Mouse (Mus musculus): ENCODE results near the gene Dop1b.
"Not testable (repeated sequence)": the region's sequence is repeated elsewhere in the genome, so short reads cannot be mapped to it uniquely, and the experiment has no call there.

Gene Dop1b

DNA sequence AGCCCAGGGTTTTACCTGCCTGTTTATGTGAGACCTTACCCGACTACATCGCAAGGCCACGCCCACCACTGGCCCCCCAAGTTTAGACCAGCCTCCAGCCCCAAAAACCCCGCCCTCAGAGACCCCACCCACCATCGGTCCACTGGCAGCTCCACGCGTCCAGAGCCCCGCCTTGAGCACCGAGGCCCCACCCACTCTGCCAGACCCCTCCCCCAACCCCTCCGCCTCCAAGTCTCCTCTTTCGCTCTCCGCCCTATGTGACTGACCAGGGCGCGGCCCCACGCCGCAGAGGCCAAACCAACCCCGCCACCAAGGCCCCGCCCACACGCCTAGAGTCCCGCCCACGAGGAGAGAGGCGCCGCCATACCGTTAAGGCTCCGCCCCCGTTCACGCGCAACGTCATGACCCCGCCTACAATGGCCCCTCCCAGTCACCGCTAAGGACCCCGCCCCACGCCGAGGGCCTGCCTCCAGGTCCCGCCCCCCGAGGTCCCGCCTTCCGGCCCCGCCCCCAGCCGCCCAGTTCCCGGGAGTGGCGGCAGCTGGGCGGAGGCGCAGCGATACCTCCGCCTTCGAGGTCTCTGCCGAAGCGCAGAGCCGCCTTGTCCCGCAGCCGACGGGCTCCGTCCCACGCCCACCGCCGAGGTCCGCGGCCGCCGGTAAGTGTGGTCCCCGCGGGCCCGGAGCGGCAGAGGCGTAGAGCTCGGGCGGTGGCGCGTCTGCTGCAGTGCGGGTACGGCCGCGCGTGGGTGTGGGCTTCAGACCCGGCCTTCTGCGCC lies at the start of gene Dop1b:
Dop1b (plus strand) TSS at position 494 of the 778 bp plus-strand sequence.
- peak; percentile 99 for DNase-seq (ENCODE audit: low spot score in 2 of 2)

- no peak for DNase-seq (ENCODE audit: low spot score in 2 of 2)
These were observed 43.7 kb upstream of the Dop1b start for GRCm38 (mm10) chr16:93667976-93668375.

DNA sequence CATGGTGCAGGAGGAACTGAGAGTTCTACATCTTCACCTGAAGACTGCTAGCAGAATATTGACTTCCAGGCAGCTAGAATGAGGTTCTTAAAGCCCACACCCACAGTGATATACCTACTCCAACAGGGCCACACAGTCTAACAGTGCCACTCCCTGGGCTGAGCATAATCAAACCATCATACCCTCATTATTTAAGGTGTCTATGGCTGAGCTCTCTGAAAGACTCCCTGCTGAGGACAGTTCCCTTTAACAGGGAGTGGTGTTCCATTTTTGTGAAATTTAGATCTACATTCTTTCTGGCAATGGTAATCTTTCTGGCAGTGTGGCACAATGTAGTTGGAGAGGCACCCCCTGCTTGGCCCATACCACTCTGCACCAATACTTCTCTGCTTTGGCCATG lies 42.2 kb upstream of the Dop1b start:
- DNase-seq (ENCODE audit: low spot score in 2 of 2): no peak

DNA sequence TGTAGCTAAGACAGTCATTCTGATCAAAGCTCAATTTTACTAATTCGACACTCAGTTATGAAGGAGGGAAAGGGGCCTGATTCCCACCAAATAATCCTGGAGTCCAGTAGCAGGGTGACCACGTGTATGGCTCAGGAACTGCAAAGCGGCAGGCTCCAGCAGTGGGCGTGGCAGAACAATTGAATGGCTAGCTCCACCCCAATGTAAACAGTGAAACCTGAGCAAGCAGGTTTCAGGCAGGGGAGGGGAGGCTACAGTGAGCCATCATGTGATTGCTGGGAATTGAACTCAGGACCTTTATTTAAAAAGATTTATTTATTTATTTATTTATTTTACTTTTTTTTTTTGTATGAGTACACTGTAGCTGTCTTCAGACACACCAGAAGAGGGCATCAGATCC lies 41.2 kb upstream of the Dop1b start:
- not testable (repeated sequence) for DNase-seq (ENCODE audit: low spot score in 2 of 2)

- DNase-seq (ENCODE audit: low spot score in 2 of 2): no peak
These were observed 40.6 kb upstream of the Dop1b start for GRCm38 (mm10) chr16:93671064-93671463.

DNA sequence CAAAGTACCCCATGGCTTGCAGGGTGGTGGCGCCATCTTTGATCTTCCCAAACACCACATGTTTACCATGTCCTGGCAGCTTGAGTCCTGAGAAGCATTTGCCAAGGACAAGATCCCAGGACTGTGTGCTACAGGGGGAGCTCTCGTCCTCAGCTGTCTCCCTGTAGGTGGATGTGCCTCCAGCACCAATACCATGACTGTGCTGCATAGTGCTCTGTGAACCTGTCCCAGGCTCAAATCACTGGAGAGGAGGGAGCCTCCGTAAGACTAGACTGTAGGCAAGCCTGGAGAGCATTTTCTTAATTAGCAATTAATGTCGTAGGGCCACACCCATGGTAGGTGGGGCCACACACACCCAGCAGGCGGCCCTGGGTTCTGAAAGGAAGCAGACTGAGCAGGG lies 35.3 kb upstream of the Dop1b start:
- no peak for DNase-seq (ENCODE audit: low spot score in 2 of 2)

DNA sequence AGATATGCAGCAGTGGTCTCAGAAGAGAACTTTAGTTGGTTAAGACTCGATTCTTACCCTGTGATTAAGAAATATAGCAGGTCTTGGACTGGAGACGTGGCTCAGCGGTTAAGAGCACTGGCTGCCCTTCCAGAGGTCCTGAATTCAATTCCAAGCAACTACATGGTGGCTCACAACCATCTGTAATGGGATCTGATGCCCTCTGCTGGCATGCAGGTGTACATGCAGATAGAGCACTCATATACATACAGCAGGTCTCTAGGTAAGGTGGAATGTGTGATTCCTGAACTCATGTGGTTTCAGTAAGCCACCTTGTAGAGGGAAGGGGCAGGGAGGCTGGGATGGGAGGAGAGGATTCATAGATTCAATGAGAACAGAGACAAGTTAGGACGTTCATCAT lies 33.5 kb upstream of the Dop1b start:
- no peak for DNase-seq (ENCODE audit: low spot score in 2 of 2)

GRCm38 (mm10) chr16:93679165-93679564 lies 32.5 kb upstream of the Dop1b start:
- DNase-seq (ENCODE audit: low spot score in 2 of 2): no peak

- DNase-seq (ENCODE audit: low spot score in 2 of 2): no peak
These were observed 29.5 kb upstream of the Dop1b start for GRCm38 (mm10) chr16:93682156-93682688.

DNA sequence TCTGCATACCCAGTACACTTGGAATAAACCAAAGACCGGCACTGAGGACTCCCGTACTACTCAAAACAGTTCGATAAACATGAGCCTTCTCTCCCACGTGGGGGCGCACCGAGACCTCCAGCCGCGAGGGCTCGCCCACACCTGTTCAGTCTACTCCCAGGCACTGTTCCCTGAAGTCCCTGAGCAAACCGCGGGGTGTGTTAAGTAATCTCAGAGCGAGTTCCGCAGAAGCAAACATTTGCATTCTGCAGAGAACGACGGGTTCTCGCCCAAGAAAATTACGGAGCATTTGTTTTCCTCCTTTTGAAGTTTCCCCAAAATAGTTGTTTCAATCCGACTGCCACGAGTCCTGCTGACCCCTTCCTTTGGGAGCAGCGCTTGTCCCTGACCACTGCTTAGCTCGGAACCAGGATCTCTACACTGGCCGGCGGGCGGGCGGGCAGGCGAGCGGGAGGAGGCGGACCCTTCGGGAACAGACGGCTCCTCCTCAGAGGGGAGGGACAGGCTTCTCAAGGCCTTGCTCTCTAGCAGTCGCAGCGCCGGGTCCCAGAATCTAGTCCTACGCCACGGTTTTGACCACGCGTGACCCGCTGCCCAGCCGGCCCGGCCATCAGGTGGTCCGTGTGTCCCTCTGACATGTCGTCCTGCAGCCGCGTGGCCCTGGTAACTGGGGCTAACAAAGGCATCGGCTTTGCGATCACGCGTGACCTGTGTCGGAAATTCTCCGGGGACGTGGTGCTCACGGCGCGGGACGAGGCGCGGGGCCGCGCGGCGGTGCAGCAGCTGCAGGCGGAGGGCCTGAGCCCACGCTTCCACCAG lies 28.8 kb upstream of the Dop1b start, which contains the start of gene Cbr3:
Cbr3 (plus strand) TSS at position 527 of the 819 bp plus-strand sequence.
- peak; percentile 64 to 81 for DNase-seq (ENCODE audit: low spot score in 2 of 2)

GRCm38 (mm10) chr16:93683508-93684236 lies 28.0 kb upstream of the Dop1b start:
- peak in 1 of 2 experiments; percentile 29 for DNase-seq (ENCODE audit: low spot score in 2 of 2)

DNA sequence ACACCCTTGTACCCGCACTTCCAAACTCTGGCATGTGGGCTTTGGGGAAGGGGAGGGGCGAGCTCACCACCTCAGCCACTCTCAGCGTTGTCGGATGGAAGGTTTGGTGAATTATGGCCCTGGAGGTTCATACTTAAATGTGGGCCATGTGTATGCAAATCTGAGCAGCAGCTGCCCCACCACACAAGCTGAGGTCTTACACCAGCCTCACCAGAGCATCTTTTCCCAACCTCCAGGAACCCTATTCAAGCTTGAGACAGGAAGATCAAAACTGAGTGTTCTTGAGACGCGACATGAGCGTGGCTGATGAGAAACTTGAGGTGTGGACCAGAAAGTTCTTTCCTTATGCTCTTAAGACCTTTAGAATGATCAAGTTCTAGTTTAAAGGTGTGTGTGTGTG lies 27.3 kb upstream of the Dop1b start:
- no peak for DNase-seq (ENCODE audit: low spot score in 2 of 2)

- not testable (repeated sequence) for DNase-seq (ENCODE audit: low spot score in 2 of 2)
These were observed 25.9 kb upstream of the Dop1b start for GRCm38 (mm10) chr16:93685783-93686182.

- no peak for DNase-seq (ENCODE audit: low spot score in 2 of 2)
These were observed 25.3 kb upstream of the Dop1b start for GRCm38 (mm10) chr16:93686421-93686820.

GRCm38 (mm10) chr16:93686945-93687344 lies 24.8 kb upstream of the Dop1b start:
- no peak for DNase-seq (ENCODE audit: low spot score in 2 of 2)

GRCm38 (mm10) chr16:93691206-93691841 lies 20.4 kb upstream of the Dop1b start:
- DNase-seq (ENCODE audit: low spot score in 2 of 2): no peak

DNA sequence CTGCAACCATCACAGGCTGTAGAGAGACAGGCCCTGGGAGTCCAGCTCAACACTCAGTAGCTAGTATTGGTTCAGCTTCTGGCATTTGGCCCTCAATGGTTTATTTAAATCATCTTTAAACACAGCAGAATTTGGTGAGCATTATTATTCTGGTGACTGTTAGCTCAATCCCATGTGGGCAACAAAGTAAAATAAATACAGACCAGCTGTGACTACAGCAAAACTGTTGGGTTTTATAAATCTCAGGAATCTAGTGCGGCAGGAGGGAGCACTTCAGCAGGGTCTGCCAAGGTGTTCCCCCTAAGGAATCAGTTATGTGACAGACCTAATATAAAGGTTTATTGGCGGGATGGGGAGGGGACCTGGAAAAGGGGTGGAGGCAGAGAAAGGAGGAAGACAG lies 19.0 kb upstream of the Dop1b start:
- no peak for DNase-seq (ENCODE audit: low spot score in 2 of 2)

DNA sequence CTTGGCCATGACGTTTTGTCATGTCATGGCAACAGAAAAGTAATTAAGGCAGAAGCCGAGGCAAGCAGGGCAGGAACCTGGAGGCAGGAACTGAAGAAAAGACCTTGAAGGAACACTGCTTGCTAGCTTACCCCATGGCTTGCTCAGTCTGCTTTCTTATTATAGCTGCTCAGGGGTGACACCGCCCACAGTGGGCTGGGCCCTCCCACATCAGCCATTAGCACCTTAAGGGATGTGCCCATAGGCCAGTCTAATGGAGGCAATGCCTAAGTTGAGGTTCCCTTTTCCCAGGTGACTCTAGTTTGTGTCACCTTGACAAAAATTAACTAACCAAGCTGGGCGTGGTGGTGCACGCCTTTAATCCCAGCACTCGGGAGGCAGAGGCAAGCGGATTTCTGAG lies 4.6 kb upstream of the Dop1b start:
- DNase-seq (ENCODE audit: low spot score in 2 of 2): no peak

DNA sequence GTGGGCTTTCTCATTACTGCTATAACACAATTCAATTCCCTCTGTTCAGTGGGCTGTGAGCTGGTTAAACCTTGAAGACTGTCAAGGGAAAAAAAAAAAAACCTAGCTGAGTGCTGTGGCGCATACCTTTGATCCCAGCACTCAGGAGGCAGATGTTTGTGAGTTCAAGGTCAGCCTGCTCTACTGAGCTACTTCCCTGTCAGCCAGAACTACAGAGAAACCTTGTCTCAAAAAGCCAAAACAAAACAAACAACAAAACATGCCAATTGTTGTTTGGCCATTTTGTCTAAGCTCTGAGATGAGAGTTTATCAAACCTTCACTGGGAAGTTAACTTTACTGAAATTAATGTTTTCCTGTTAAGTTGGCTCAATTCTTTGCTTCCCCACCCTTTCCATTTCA lies 2.5 kb upstream of the Dop1b start:
- DNase-seq (ENCODE audit: low spot score in 2 of 2): no peak

- DNase-seq (ENCODE audit: low spot score in 2 of 2): peak in 1 of 2 experiments; percentile 57
These were observed 780 bp upstream of the Dop1b start for GRCm38 (mm10) chr16:93710924-93711323.

- DNase-seq (ENCODE audit: low spot score in 2 of 2): peak in 1 of 2 experiments; percentile 62
These were observed 633 bp downstream of the Dop1b start for GRCm38 (mm10) chr16:93712189-93712885.

Measured in urinary bladder, postnatal 4 days (tissue).